Mouse (Mus musculus) heart, embryonic 15.5 days (tissue): ENCODE results near the gene Cxcr1. TPM values are rescaled to one million over a fixed set of nuclear protein-coding genes. Genes with fewer than 3 reads are reported as not detected.

Source experiments
- ATAC-seq: fragments of 200-750 bp; cut with Nextera tagmentation; replicated peaks from 2 replicates; pipeline ENCODE4 v1.8.0; 2017; ENCODE audit warnings: low read depth, moderate TSS enrichment; ENCODE audit not compliant: insufficient number of reproducible peaks, insufficient read depth, low FRiP score
- H3K27ac ChIP-seq: fragments of 300-500 bp; sonication (generic); 2 replicates; pipeline ENCODE4 v1.5.1; 2015; ENCODE audit warnings: mild to moderate bottlenecking, inconsistent platforms
- H3K27me3 ChIP-seq: fragments of 300-500 bp; sonication (generic); 2 replicates; pipeline ENCODE4 v1.6.1; 2015; ENCODE audit warnings: inconsistent platforms
- H3K36me3 ChIP-seq: fragments of 300-500 bp; sonication (generic); 2 replicates; pipeline ENCODE4 v1.6.1; 2015; ENCODE audit warnings: mild to moderate bottlenecking, inconsistent platforms
- H3K4me1 ChIP-seq: fragments of 300-500 bp; sonication (generic); replicated peaks from 2 replicates; pipeline ENCODE4 v1.6.1; 2015; ENCODE audit warnings: inconsistent platforms
- H3K4me2 ChIP-seq: fragments of 300-500 bp; sonication (generic); 2 replicates; pipeline ENCODE4 v1.6.1; 2015; ENCODE audit warnings: inconsistent platforms, mild to moderate bottlenecking, moderate library complexity
- H3K4me3 ChIP-seq: fragments of 300-500 bp; sonication (generic); 2 replicates; pipeline ENCODE4 v1.5.1; 2015; ENCODE audit warnings: mild to moderate bottlenecking, inconsistent platforms
- H3K9ac ChIP-seq: fragments of 300-500 bp; sonication (generic); 2 replicates; pipeline ENCODE4 v1.6.1; 2015; ENCODE audit warnings: mild to moderate bottlenecking, inconsistent platforms
- H3K9me3 ChIP-seq: fragments of 300-500 bp; sonication (generic); replicated peaks from 2 replicates; pipeline ENCODE4 v1.6.1; 2016; ENCODE audit warnings: inconsistent platforms
- WGBS: fragments of 180-500 bp; shearing (Covaris S2); methylation state at CpG from one replicate; pipeline ENCODE4 v1.1.7; 2015; ENCODE audit warnings: mixed read lengths; 5-methylcytosine and 5-hydroxymethylcytosine counted together
- polyA plus RNA-seq: library from polyadenylated mRNA; unstranded; fragments of >200 nt; fragmentation: Nextera tagmentation; extraction: Ambion mirVana; gene quantifications from 2 replicates; pipeline ENCODE4 v1.2.1, GENCODE M21; 2015

Gene Cxcr1
- polyA plus RNA-seq, 1 experiment from 2014 or later = not detected

DNA sequence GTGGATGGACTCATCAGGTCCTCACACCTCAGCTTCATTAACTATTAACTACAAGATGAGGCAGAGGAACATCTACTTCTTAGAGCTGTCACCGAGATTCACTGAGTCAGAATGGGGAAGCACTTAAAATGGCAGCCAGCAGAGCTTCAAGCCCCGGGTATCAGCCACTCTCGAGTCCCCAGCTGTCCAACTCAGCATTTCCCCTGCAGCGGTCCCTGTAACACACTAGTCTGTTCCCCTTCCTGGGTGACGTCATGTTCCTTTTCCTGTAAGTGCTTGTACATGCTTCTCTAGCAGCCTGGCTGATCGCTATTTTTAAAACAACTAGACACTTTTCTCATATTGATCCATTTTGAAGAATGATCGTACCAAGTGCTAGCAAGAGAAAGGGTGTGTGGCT lies 32.9 kb upstream of the Cxcr1 start:
- no peak for ATAC-seq
- Histone ChIP-seq H3K27ac (peak overlapping the region; percentile 13; the same call in 1 of the 2 replicates), H3K9ac (no peak overlapping the region), H3K9me3 (no peaks in the 10 kb centered on the region), H3K4me2 (0 out of 2 replicates have a peak overlapping the region, but pooled peaks have one; percentile 7), H3K27me3 (no peaks in the 10 kb centered on the region), H3K36me3 (no peaks in the 10 kb centered on the region), H3K4me3 (no peak overlapping the region), H3K4me1 (0 out of 2 replicates have a peak, but pooled peaks cover 4% of the 10 kb centered on the region)
- WGBS = 42% methylated on average over 7 of the region's 7 CpGs

DNA sequence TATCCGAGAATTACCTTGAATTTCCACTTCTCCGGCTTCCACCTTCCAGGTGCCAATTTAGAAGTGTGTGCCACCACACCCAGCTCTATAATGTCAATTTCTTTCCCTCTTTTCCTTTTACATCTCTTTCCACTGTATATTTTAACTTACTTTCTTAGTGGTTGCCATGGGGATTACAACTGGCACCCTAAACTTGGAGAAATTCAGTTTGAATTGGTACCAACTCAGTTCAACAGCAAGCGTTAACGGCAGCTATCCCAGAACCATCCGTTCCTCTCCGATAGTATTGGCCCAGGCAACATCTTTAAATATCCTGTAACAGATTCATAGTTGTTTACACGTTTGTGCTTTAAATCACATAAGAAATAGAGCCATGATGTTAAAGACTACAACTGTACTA lies 25.5 kb upstream of the Cxcr1 start:
- no peak overlapping the region for H3K4me3 ChIP-seq
- H3K27me3 ChIP-seq = no peaks in the 10 kb centered on the region
- H3K9ac ChIP-seq = no peak overlapping the region
- WGBS = 88% methylated on average over 7 of the region's 7 CpGs
- H3K27ac ChIP-seq = no peak overlapping the region
- H3K4me1 ChIP-seq = peaks cover 5% of the 10 kb centered on the region; the same call in 1 of the 2 replicates
- ATAC-seq = no peak
- H3K9me3 ChIP-seq = no peaks in the 10 kb centered on the region
- no peaks in the 10 kb centered on the region for H3K36me3 ChIP-seq
- no peak overlapping the region for H3K4me2 ChIP-seq

DNA sequence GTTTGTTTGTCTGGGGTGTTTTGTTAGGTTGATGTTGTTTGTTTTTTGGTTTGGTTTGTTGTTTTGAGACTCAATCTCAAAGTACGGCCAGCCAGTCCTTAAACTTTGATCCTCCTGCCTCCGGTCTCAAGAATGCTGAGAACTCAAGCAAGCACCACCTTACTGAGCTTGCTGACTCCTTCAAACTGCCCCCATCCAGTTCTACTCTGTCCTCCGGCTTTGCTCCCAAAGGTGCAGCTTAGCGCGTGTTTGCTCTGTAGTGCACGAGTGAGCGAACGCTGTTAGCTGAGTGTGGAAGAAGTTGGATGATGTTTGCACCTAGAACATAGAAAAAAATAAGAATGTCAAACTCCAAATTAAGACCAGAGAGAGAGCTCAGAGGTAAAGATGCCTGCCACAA lies 14.5 kb upstream of the Cxcr1 start:
- H3K4me1 ChIP-seq = no peaks in the 10 kb centered on the region
- no peaks in the 10 kb centered on the region for H3K36me3 ChIP-seq
- H3K9me3 ChIP-seq = no peaks in the 10 kb centered on the region
- no peak overlapping the region for H3K4me2 ChIP-seq
- no peaks in the 10 kb centered on the region for H3K27me3 ChIP-seq
- no peak overlapping the region for H3K4me3 ChIP-seq
- 88% methylated on average over 8 of the region's 8 CpGs for WGBS
- no peak overlapping the region for H3K9ac ChIP-seq
- no peak for ATAC-seq
- H3K27ac ChIP-seq = no peak overlapping the region

DNA sequence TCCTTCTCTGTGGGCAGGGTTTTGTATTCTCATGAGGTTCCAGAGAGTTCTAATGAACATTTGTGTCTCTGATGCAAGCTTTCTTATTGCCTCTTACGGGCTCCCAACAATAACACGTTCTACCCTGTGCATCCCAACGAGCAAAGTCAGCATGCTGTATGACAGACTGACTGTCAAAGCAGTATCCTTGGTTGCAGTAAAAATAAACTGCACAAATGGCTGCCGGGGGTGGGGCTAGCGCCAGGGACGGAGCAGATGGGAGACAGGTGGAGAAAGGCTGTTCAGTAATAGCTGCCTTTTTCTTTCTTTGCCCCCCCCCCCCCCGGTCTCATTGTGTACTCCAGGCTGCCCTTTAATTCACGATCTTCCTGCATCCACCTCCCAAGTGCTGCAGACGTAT lies 13.5 kb upstream of the Cxcr1 start:
- no peak for ATAC-seq
- WGBS = 65% methylated on average over 9 of the region's 9 CpGs
- H3K4me2 ChIP-seq = no peak overlapping the region
- no peak overlapping the region for H3K27ac ChIP-seq
- no peak overlapping the region for H3K4me3 ChIP-seq
- no peaks in the 10 kb centered on the region for H3K27me3 ChIP-seq
- H3K9me3 ChIP-seq = no peaks in the 10 kb centered on the region
- H3K36me3 ChIP-seq = no peaks in the 10 kb centered on the region
- no peaks in the 10 kb centered on the region for H3K4me1 ChIP-seq
- H3K9ac ChIP-seq = no peak overlapping the region

DNA sequence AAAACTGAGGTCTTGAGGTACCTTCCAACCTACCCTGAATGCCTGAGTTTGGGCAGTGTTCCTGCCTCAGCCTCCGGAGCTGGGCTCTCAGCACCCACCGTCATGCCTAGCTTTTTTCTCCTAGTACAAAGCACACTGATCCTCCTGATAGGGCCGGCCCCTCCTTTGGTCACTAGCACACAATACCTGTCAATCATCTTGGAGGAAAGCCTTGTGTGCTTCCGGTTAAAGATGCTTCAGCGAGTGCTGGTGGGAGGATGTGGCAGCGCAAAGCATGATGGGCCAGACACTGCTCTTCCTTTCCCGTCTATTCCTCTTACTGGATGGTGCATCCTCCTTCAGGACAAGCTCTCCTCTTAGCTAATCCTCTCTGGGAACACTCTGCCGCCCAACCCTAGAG lies 12.2 kb upstream of the Cxcr1 start:
- Histone ChIP-seq H3K9me3 (no peaks in the 10 kb centered on the region), H3K27ac (no peak overlapping the region), H3K9ac (no peak overlapping the region), H3K36me3 (no peaks in the 10 kb centered on the region), H3K4me2 (no peak overlapping the region), H3K4me1 (no peaks in the 10 kb centered on the region), H3K4me3 (no peak overlapping the region), H3K27me3 (no peaks in the 10 kb centered on the region)
- ATAC-seq = no peak
- WGBS = 73% methylated on average over 8 of the region's 8 CpGs

DNA sequence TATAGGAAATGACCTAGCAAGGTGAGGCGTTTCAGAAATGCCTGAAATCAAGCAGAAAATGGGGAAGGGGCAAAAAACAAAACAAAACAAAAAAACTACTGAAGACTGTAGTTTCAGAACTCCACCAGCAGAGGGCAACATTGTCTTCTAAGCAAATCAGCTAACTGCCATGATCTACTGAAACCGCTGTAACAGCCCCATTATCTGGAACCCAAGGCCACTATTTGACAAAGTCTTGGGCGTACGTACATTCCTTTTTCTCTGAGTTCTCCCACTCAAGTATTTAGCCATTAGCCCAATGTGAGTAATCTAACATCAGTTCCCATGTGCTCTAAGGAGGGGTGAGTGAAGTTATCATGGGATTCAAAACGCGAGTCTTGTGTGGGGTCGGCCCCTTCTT lies 11.4 kb upstream of the Cxcr1 start:
- ATAC-seq = no peak
- no peak overlapping the region for H3K9ac ChIP-seq
- H3K4me1 ChIP-seq = no peaks in the 10 kb centered on the region
- no peaks in the 10 kb centered on the region for H3K27me3 ChIP-seq
- 47% methylated on average over 7 of the region's 7 CpGs for WGBS
- no peaks in the 10 kb centered on the region for H3K9me3 ChIP-seq
- H3K27ac ChIP-seq = no peak overlapping the region
- no peaks in the 10 kb centered on the region for H3K36me3 ChIP-seq
- no peak overlapping the region for H3K4me2 ChIP-seq
- H3K4me3 ChIP-seq = no peak overlapping the region

DNA sequence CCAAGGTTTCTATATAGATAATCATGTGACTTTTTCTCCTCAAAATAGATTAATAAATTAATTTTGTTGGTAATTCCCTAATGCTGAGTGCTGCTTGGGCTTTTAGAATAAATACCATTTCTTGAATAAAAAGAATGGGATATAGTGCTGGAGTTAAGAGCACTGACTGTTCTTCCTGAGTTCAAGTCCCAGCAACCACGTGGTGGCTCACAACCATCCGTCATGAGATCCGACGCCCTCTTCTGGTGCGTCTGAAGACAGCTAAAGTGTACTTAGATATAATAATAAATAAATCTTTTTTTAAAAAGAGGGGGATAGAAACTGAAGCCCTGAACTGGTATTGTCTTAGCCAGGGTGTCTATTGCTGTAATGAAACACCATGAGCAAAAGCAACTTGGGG lies 9.0 kb upstream of the Cxcr1 start:
- Histone ChIP-seq H3K4me1 (no peaks in the 10 kb centered on the region), H3K9ac (no peak overlapping the region), H3K9me3 (no peaks in the 10 kb centered on the region), H3K4me2 (no peak overlapping the region), H3K4me3 (no peak overlapping the region), H3K27me3 (no peaks in the 10 kb centered on the region), H3K36me3 (no peaks in the 10 kb centered on the region), H3K27ac (no peak overlapping the region)
- no peak for ATAC-seq
- 67% methylated on average over 5 of the region's 5 CpGs for WGBS

DNA sequence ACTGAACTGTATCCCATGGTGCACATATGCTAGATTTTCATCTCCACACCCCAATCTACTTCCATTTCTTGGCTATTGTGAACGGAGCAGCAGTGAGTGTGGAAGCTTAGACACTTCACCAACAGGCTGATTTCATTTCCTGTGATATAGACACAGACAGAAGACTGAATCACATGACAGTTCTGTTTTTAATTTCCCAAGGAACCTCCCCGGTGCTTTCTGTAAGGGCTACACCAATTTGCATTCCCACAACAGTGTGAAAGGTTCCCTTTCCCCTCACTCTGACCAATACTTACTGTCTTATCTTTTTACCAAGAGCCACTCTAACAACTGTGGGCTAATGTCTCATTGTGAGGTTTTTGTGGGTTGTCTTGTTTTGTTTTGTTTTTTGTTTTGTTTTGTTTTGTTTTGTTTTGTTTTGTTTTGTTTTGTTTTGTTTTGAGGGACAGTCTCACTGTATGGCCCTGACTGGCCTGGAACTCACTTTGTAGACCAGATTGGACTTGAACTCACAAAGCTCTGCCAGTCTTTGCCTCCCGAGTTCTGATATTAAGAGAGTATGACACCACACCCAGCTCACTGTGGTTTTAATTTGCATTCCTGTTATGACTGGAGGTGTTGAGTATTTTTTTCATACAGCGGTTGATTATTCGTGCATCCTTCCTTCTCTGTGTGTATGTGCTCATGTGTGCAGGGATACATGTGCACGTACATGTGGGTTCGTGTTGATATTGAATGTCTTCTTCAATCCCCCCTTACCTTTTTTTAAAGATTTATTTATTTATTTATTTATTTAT lies 6.8 kb upstream of the Cxcr1 start:
- Histone ChIP-seq H3K4me3 (no peak overlapping the region), H3K27ac (no peak overlapping the region), H3K27me3 (no peaks in the 10 kb centered on the region), H3K4me2 (no peak overlapping the region), H3K36me3 (no peaks in the 10 kb centered on the region), H3K4me1 (no peaks in the 10 kb centered on the region), H3K9me3 (no peaks in the 10 kb centered on the region), H3K9ac (no peak overlapping the region)
- no peak for ATAC-seq
- 71% methylated on average over 7 of the region's 7 CpGs for WGBS

DNA sequence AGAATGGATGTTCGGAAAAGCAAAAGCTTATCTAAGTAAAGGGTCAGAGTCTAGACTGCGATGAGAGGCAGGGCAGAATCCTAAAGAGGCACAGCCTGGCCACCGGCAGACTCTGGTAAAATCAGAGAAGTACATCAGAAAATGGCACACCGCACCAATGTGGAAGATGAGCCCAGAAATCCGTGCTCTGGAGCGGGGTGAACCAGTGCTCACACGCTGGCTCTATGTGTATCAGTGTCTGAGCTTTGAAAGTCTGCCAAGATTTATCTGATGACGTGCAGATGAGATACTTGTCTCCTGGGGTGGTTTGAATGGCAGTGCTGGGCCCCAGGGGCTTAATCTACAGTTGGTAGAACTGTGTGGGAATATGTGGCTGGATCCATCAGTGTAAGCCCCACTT lies 4.6 kb upstream of the Cxcr1 start:
- H3K27ac ChIP-seq = no peak overlapping the region
- H3K36me3 ChIP-seq = no peaks in the 10 kb centered on the region
- no peaks in the 10 kb centered on the region for H3K4me1 ChIP-seq
- WGBS = 60% methylated on average over 8 of the region's 8 CpGs
- no peak overlapping the region for H3K4me2 ChIP-seq
- no peaks in the 10 kb centered on the region for H3K27me3 ChIP-seq
- no peaks in the 10 kb centered on the region for H3K9me3 ChIP-seq
- no peak overlapping the region for H3K4me3 ChIP-seq
- ATAC-seq = no peak
- H3K9ac ChIP-seq = no peak overlapping the region

DNA sequence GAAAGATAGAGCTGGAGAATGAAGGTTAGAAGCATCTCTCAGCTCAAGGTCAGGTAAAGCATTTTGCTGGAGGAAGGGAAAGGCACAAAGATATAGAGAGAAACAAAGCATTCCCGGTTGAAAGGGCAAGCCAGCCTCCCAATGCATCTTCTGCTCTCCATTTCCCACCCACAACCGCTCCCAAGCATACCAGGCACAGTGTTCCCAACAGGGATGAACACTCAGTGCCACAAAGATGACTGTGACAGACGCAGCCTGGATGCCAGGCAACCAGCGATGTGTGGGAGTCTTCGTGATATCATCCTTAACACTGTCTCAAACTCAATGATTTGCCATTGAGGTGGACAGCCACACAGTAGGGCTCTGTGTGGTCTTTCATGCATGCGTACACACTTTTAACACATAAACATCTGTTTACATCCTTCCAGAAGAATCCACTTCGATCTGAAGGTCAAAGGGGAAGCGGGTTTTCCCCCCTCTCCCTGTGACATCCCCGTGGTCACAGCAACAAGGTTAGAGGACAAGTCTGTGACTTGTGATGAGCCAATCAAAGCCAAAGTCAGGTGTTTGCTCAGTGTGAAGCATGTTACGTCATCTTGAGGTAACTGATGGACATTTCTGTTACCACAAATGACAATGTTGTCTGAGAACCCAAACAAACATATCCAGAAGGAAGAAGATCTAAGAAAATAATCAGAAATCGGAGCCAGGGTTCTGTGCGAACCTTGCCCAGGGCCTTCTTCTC lies 3.5 kb upstream of the Cxcr1 start:
- Histone ChIP-seq H3K4me1 (no peaks in the 10 kb centered on the region), H3K9ac (no peak overlapping the region), H3K36me3 (no peaks in the 10 kb centered on the region), H3K9me3 (no peaks in the 10 kb centered on the region), H3K4me2 (no peak overlapping the region), H3K27ac (no peak overlapping the region), H3K27me3 (no peaks in the 10 kb centered on the region), H3K4me3 (no peak overlapping the region)
- no peak for ATAC-seq
- 79% methylated on average over 12 of the region's 12 CpGs for WGBS

DNA sequence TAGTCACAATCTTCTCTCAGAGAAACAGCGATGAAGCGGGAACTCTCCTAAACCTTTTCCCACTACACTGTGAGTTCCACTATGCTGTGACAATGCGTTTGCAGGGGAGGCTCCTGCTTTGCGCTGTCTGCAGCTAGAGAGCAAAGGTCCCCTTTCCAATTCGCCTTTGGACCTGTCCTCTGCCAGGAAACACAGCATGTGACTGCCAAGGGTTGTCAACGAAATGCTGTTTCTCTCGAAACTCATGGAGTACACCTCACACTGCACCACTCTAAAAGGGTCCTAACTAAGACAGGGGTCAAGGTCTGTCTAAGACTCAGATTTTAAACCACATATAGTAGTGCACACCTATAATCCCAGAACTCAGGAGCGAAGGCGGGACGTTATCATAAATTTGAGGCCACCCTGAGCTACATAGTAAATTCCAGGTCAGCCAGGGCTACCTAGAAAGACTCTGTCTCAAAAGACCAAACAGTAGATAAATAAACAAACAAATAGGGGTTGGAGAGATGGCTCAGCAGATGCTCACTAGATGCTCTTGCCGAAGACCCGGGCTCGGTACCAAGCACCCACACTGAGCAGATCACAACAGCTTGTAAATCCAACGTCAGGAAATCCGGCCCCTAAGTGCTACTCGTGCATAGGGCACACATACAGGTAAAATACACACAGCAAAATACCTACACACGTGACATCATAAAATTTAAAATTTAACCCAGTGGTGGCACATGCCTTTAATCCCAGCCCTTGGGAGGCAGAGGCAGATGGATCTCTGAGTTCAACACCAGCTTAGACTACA lies 2.4 kb upstream of the Cxcr1 start:
- H3K9ac ChIP-seq = no peak overlapping the region
- H3K36me3 ChIP-seq = no peaks in the 10 kb centered on the region
- no peak overlapping the region for H3K4me3 ChIP-seq
- no peak for ATAC-seq
- no peaks in the 10 kb centered on the region for H3K27me3 ChIP-seq
- 76% methylated on average over 17 of the region's 17 CpGs for WGBS
- H3K4me1 ChIP-seq = no peaks in the 10 kb centered on the region
- no peaks in the 10 kb centered on the region for H3K9me3 ChIP-seq
- no peak overlapping the region for H3K27ac ChIP-seq
- no peak overlapping the region for H3K4me2 ChIP-seq
